Comparison of ENCODE assay signal across 23 mouse cellular contexts in the genomic region with DNA sequence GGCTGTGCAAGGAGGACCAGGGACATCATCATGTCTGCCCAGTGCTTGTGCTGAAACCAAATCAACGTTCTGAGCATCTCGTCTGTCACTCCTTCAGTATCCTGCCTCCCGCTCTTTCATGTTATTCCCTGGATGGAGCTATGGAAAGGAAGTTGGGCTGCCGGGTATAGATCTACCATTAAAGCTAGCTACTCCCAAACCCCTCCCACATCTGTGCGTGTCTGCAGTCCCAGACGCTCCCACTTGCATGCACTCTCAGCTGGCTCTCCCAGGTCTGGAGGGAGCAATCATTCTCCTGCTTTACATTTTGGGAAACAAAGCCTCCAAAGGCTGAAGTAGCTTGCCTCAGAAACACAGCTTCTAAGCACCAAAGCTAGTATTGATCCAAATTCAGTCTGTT.
A peak's percentile ranks its signal among the peaks of the same experiment; 100 is the strongest.
DNase-seq lines count a peak whose midpoint lies in the region; ATAC-seq and TF ChIP-seq lines count a peak whose summit lies in the region.
"Had no signal": no experiment of that assay in that cellular context is flagged by ENCODE, and none has a peak within 500 bp of the region (broad histone marks: within the 10 kb centered on the region; RNA-seq: fewer than 3 reads in every experiment).

No protein-coding gene starts in this region.

- no peaks in the 10 kb centered on the region for H3K27me3 ChIP-seq in forebrain, embryonic 16.5 days (replicated peaks; ENCODE audit: control insufficient read depth, insufficient read depth, low read length)
- H3K27me3 ChIP-seq in forebrain, postnatal 0 days (ENCODE audit: insufficient read depth, low read length) = no peaks in the 10 kb centered on the region
- H3K27me3 ChIP-seq in liver, embryonic 11.5 days (replicated peaks; ENCODE audit: control insufficient read depth, insufficient read depth, low read length) = no peaks in the 10 kb centered on the region
- no peaks in the 10 kb centered on the region for H3K27me3 ChIP-seq in liver, postnatal 0 days (ENCODE audit: insufficient read depth, low read length)
- no peaks in the 10 kb centered on the region for H3K27me3 ChIP-seq in MEL (ENCODE audit: control insufficient read depth in 1 of 2, insufficient read depth in 2 of 2, low read length in 2 of 2)
- H3K27me3 ChIP-seq in neural tube, embryonic 13.5 days = no peaks in the 10 kb centered on the region
- H3K27me3 ChIP-seq: hindbrain, embryonic 15.5 days; midbrain, embryonic 15.5 days had no signal

- TF ChIP-seq RAD21 in MEL (IDR thresholded peaks at IDR 0.05; ENCODE audit: low read depth, low read length) = no peak

- H3K79me2 ChIP-seq in MEL (ENCODE audit: control insufficient read depth, insufficient read depth, low read length, poor library complexity) = no peaks in the 10 kb centered on the region; the same call in 1 of the 2 replicates

- TF ChIP-seq POLR2A in MEL (IDR thresholded peaks at IDR 0.05; ENCODE audit: control insufficient read depth in 1 of 2, insufficient read depth in 1 of 2, low read depth in 1 of 2, low read length in 2 of 2, poor library complexity in 1 of 2) = no peak

- H3K9me3 ChIP-seq in forebrain, embryonic 16.5 days (ENCODE audit: control insufficient read depth, low read length) = peaks cover 3% of the 10 kb centered on the region
- no peaks in the 10 kb centered on the region for H3K9me3 ChIP-seq in forebrain, postnatal 0 days (ENCODE audit: low read length)
- peaks cover 8% of the 10 kb centered on the region for H3K9me3 ChIP-seq in liver, embryonic 11.5 days (ENCODE audit: control insufficient read depth, low read length)
- peaks cover 16% of the 10 kb centered on the region for H3K9me3 ChIP-seq in liver, postnatal 0 days (ENCODE audit: low read length)
- no peaks in the 10 kb centered on the region for H3K9me3 ChIP-seq in MEL (replicated peaks; ENCODE audit: insufficient read depth, low read length)
- no peaks in the 10 kb centered on the region for H3K9me3 ChIP-seq in neural tube, embryonic 13.5 days
- H3K9me3 ChIP-seq: hindbrain, embryonic 15.5 days; midbrain, embryonic 15.5 days had no signal

- H3K4me1 ChIP-seq in forebrain, embryonic 16.5 days (replicated peaks; ENCODE audit: control insufficient read depth, insufficient read depth, low read length) = 0 out of 2 replicates have a peak, but pooled peaks cover 2% of the 10 kb centered on the region
- H3K4me1 ChIP-seq in forebrain, postnatal 0 days (ENCODE audit: insufficient read depth) = no peaks in the 10 kb centered on the region
- peaks cover 31% of the 10 kb centered on the region for H3K4me1 ChIP-seq in liver, embryonic 11.5 days (replicated peaks; ENCODE audit: control insufficient read depth, insufficient read depth, low read length)
- peaks cover 28% of the 10 kb centered on the region for H3K4me1 ChIP-seq in liver, postnatal 0 days (ENCODE audit: insufficient read depth)
- peaks cover 25 to 50% of the 10 kb centered on the region in 2 experiments for H3K4me1 ChIP-seq in MEL (ENCODE audit: control insufficient read depth in 1 of 2, insufficient read depth in 2 of 2, low read length in 2 of 2)
- peaks cover 8% of the 10 kb centered on the region; the same call in 1 of the 2 replicates for H3K4me1 ChIP-seq in neural tube, embryonic 13.5 days (replicated peaks)
- H3K4me1 ChIP-seq: midbrain, embryonic 15.5 days had no signal

- ATAC-seq in forebrain, embryonic 16.5 days = 0 out of 2 replicates have a peak, but pooled peaks have one; percentile 29
- no peak for ATAC-seq in forebrain, postnatal 0 days
- ATAC-seq in liver, embryonic 11.5 days (replicated peaks; ENCODE audit: low FRiP score) = no peak
- ATAC-seq in liver, postnatal 0 days = no peak
- 0 out of 2 replicates have a peak, but pooled peaks have one; percentile 50 for ATAC-seq in neural tube, embryonic 13.5 days (ENCODE audit: low read depth)
- ATAC-seq: CD4-positive, CD25-positive, alpha-beta regulatory T cell, adult 4 months; midbrain, embryonic 15.5 days had no signal

- TF ChIP-seq CTCF in forebrain, postnatal 0 days (IDR thresholded peaks at IDR 0.05; ENCODE audit: low read depth) = no peak
- TF ChIP-seq CTCF in liver, postnatal 0 days (IDR thresholded peaks at IDR 0.05; ENCODE audit: low read depth) = no peak
- TF ChIP-seq CTCF in MEL (IDR thresholded peaks at IDR 0.05 in 2 of 3, conservative IDR thresholded peaks at IDR 0.05 in 1 of 3; ENCODE audit: control insufficient read depth in 1 of 3, insufficient read depth in 1 of 3, low read depth in 2 of 3, low read length in 3 of 3, poor library complexity in 1 of 3, severe bottlenecking in 1 of 3) = no peak

- H3K4me2 ChIP-seq in forebrain, embryonic 16.5 days (ENCODE audit: low read length) = no peak overlapping the region
- no peak overlapping the region for H3K4me2 ChIP-seq in forebrain, postnatal 0 days (ENCODE audit: low read depth)
- H3K4me2 ChIP-seq in liver, embryonic 11.5 days = no peak overlapping the region
- no peak overlapping the region for H3K4me2 ChIP-seq in liver, postnatal 0 days (ENCODE audit: low read depth, low read length)
- no peak overlapping the region for H3K4me2 ChIP-seq in neural tube, embryonic 13.5 days
- H3K4me2 ChIP-seq: heart, embryonic 11.5 days; hindbrain, embryonic 15.5 days; midbrain, embryonic 15.5 days had no signal

- no peak for TF ChIP-seq EP300 in liver, postnatal 0 days (IDR thresholded peaks at IDR 0.05; ENCODE audit: low read depth)
- no peak for TF ChIP-seq EP300 in MEL (IDR thresholded peaks at IDR 0.05; ENCODE audit: low read depth in 1 of 2, low read length in 2 of 2)

- H3K36me3 ChIP-seq in forebrain, embryonic 16.5 days (ENCODE audit: control insufficient read depth, insufficient read depth) = no peaks in the 10 kb centered on the region
- H3K36me3 ChIP-seq in forebrain, postnatal 0 days (ENCODE audit: insufficient read depth) = no peaks in the 10 kb centered on the region
- H3K36me3 ChIP-seq in liver, embryonic 11.5 days (ENCODE audit: control insufficient read depth, insufficient read depth, low read length) = no peaks in the 10 kb centered on the region
- H3K36me3 ChIP-seq in liver, postnatal 0 days (replicated peaks; ENCODE audit: insufficient read depth, low read length) = no peaks in the 10 kb centered on the region
- peaks cover 0 to 46% of the 10 kb centered on the region in 2 experiments; a peak in 2 of 4 replicates for H3K36me3 ChIP-seq in MEL (ENCODE audit: control insufficient read depth in 1 of 2, insufficient read depth in 2 of 2, low read length in 2 of 2)
- H3K36me3 ChIP-seq in neural tube, embryonic 13.5 days = no peaks in the 10 kb centered on the region
- H3K36me3 ChIP-seq: hindbrain, embryonic 15.5 days; midbrain, embryonic 10.5 days; midbrain, embryonic 15.5 days had no signal

- WGBS in forebrain, embryonic 16.5 days = 72% methylated on average over 6 of the region's 6 CpGs
- WGBS in forebrain, postnatal 0 days = 70% methylated on average over 6 of the region's 6 CpGs
- WGBS in liver, embryonic 11.5 days = 58% methylated on average over 6 of the region's 6 CpGs
- WGBS in liver, postnatal 0 days (ENCODE audit: insufficient replicate concordance) = 76% methylated on average over 6 of the region's 6 CpGs
- 41% methylated on average over 6 of the region's 6 CpGs for WGBS in neural tube, embryonic 13.5 days

- H3K27ac ChIP-seq in forebrain, embryonic 16.5 days (ENCODE audit: low read length) = no peak overlapping the region
- H3K27ac ChIP-seq in forebrain, postnatal 0 days (ENCODE audit: low read depth, low read length) = no peak overlapping the region
- peak overlapping the region; percentile 64 for H3K27ac ChIP-seq in liver, embryonic 11.5 days (ENCODE audit: low read depth, low read length)
- H3K27ac ChIP-seq in liver, postnatal 0 days (ENCODE audit: low read depth) = no peak overlapping the region
- peak overlapping the region; percentile 100 for H3K27ac ChIP-seq in MEL (ENCODE audit: control insufficient read depth, low read depth, low read length)
- no peak overlapping the region for H3K27ac ChIP-seq in neural tube, embryonic 13.5 days (replicated peaks)
- H3K27ac ChIP-seq: hindbrain, embryonic 15.5 days; kidney, postnatal 0 days; macrophage; midbrain, embryonic 10.5 days; midbrain, embryonic 15.5 days had no signal

- H3K9ac ChIP-seq in forebrain, embryonic 16.5 days (replicated peaks; ENCODE audit: low read depth, low read length) = no peak overlapping the region
- H3K9ac ChIP-seq in forebrain, postnatal 0 days = no peak overlapping the region
- H3K9ac ChIP-seq in liver, embryonic 11.5 days (ENCODE audit: low read depth, low read length) = no peak overlapping the region
- H3K9ac ChIP-seq in liver, postnatal 0 days (replicated peaks) = no peak overlapping the region
- H3K9ac ChIP-seq in MEL (ENCODE audit: control insufficient read depth, low read depth, low read length, poor library complexity, severe bottlenecking) = peak overlapping the region; percentile 84
- no peak overlapping the region for H3K9ac ChIP-seq in neural tube, embryonic 13.5 days
- H3K9ac ChIP-seq: hindbrain, embryonic 15.5 days; midbrain, embryonic 15.5 days had no signal

- DNase-seq in forebrain, postnatal 0 days = no peak
- no peak for DNase-seq in liver, embryonic 11.5 days (ENCODE audit: low spot score)
- no peak for DNase-seq in liver, postnatal 0 days
- DNase-seq in MEL (ENCODE audit: low read depth, low spot score) = peak; percentile 64
- DNase-seq in cerebellum, postnatal 36 days = no peak
- DNase-seq: adrenal gland, postnatal 25 days; cerebellum, adult 18-20 months; cerebellum, postnatal 10 days; gastrocnemius, postnatal 14 days; kidney, adult 8-10 months; kidney, postnatal 4 days; left cerebral cortex, postnatal 4 days; right cerebral cortex, postnatal 14 days; thymus, postnatal 4 days had no signal

- no peak overlapping the region for H3K4me3 ChIP-seq in forebrain, embryonic 16.5 days (replicated peaks; ENCODE audit: low read length)
- no peak overlapping the region for H3K4me3 ChIP-seq in forebrain, postnatal 0 days (ENCODE audit: low read depth, low read length)
- H3K4me3 ChIP-seq in liver, embryonic 11.5 days (ENCODE audit: low read depth, low read length) = no peak overlapping the region
- no peak overlapping the region for H3K4me3 ChIP-seq in liver, postnatal 0 days (ENCODE audit: low read depth, low read length)
- peak overlapping the region; percentile 14 to 49 for H3K4me3 ChIP-seq in MEL (ENCODE audit: control insufficient read depth in 1 of 2, insufficient read depth in 1 of 2, low read depth in 2 of 2, low read length in 2 of 2)
- H3K4me3 ChIP-seq in neural tube, embryonic 13.5 days = no peak overlapping the region
- H3K4me3 ChIP-seq: hindbrain, embryonic 15.5 days; midbrain, embryonic 10.5 days; midbrain, embryonic 15.5 days had no signal

TF ChIP-seq in MEL, 35 proteins besides CTCF, POLR2A, EP300 and RAD21 (continues in another document):
- TF ChIP-seq SIN3A (IDR thresholded peaks at IDR 0.05; ENCODE audit: low read length) (no peak), ELF1 (IDR thresholded peaks at IDR 0.05; ENCODE audit: low read depth, low read length) (no peak), NRF1 (IDR thresholded peaks at IDR 0.05; ENCODE audit: insufficient read depth, low read depth, low read length, poor library complexity, severe bottlenecking) (no peak), ETS1 (IDR thresholded peaks at IDR 0.05; ENCODE audit: low read depth, low read length) (no peak), MAX (IDR thresholded peaks at IDR 0.05; ENCODE audit: low read length) (no peak), BHLHE40 (IDR thresholded peaks at IDR 0.05; ENCODE audit: borderline replicate concordance, low read depth, low read length) (no peak)

Comparison
In these comparisons a context has a peak if more than half of its experiments do, and no peak if none do; other contexts are left out.
1. ATAC-seq: peak in forebrain, embryonic 16.5 days (single experiment) and neural tube, embryonic 13.5 days (single experiment); none in forebrain, postnatal 0 days (single experiment), liver, embryonic 11.5 days (single experiment) and liver, postnatal 0 days (single experiment).
2. H3K27ac ChIP-seq: peak in liver, embryonic 11.5 days (single experiment) and MEL (single experiment); none in forebrain, embryonic 16.5 days (single experiment), forebrain, postnatal 0 days (single experiment), liver, postnatal 0 days (single experiment) and neural tube, embryonic 13.5 days (single experiment).
3. H3K4me3 ChIP-seq: peak in MEL (2 of 2); none in forebrain, embryonic 16.5 days (single experiment), forebrain, postnatal 0 days (single experiment), liver, embryonic 11.5 days (single experiment), liver, postnatal 0 days (single experiment) and neural tube, embryonic 13.5 days (single experiment).